Mouse (Mus musculus) MEL (cell line): Measurements from ENCODE around the gene Gm49450. TPM values are rescaled to one million over a fixed set of nuclear protein-coding genes. Genes with fewer than 3 reads are reported as not detected.
A peak's percentile ranks its signal among the peaks of the same experiment; 100 is the strongest.

Experiments used
- DNase-seq: peaks from one replicate; pipeline ENCODE4 v3.0.0; 2011; ENCODE audit warnings: low read depth, low spot score
- H3K27ac ChIP-seq: 2 replicates; pipeline ENCODE4 v1.5.1; 2012; ENCODE audit warnings: low read depth, mild to moderate bottlenecking, control low read depth, low read length, moderate library complexity; ENCODE audit not compliant: control insufficient read depth
- H3K27me3 ChIP-seq, 2 experiments: fragments of 150-350 bp in 1 of 2; sonication (generic) in 1 of 2; 2 replicates each; pipeline ENCODE4 v1.6.1; 2012; ENCODE audit warnings: low read length in 2 of 2, mild to moderate bottlenecking in 2 of 2, improper control_type of control experiment in 1 of 2, moderate library complexity in 1 of 2; ENCODE audit not compliant: insufficient read depth in 2 of 2, control insufficient read depth in 1 of 2
- H3K36me3 ChIP-seq, 2 experiments: 2 replicates each; pipeline ENCODE4 v1.6.1; 2012 to 2014; ENCODE audit warnings: low read length in 2 of 2, improper control_type of control experiment in 1 of 2, inconsistent platforms in 1 of 2, mild to moderate bottlenecking in 1 of 2; ENCODE audit not compliant: insufficient read depth in 2 of 2, control insufficient read depth in 1 of 2
- H3K4me1 ChIP-seq, 2 experiments: fragments of 150-350 bp in 1 of 2; sonication (generic) in 1 of 2; 2 replicates each; pipeline ENCODE4 v1.6.1; 2012; ENCODE audit warnings: low read length in 2 of 2, improper control_type of control experiment in 1 of 2, mild to moderate bottlenecking in 1 of 2; ENCODE audit not compliant: insufficient read depth in 2 of 2, control insufficient read depth in 1 of 2
- H3K4me3 ChIP-seq, 2 experiments: fragments of 150-350 bp in 1 of 2; sonication (generic) in 1 of 2; 2 replicates each; pipeline ENCODE4 v1.5.1; 2012; ENCODE audit warnings: low read depth in 2 of 2, low read length in 2 of 2, mild to moderate bottlenecking in 2 of 2, moderate library complexity in 2 of 2, control low read depth in 1 of 2, improper control_type of control experiment in 1 of 2; ENCODE audit not compliant: control insufficient read depth in 1 of 2, insufficient read depth in 1 of 2
- H3K79me2 ChIP-seq: 2 replicates; pipeline ENCODE4 v1.6.1; 2012; ENCODE audit warnings: mild to moderate bottlenecking, low read length, moderate library complexity; ENCODE audit not compliant: control insufficient read depth, poor library complexity, insufficient read depth
- H3K9ac ChIP-seq: 2 replicates; pipeline ENCODE4 v1.6.1; 2012; ENCODE audit warnings: low read depth, mild to moderate bottlenecking, control low read depth, low read length, moderate library complexity; ENCODE audit not compliant: control insufficient read depth, poor library complexity, severe bottlenecking
- H3K9me3 ChIP-seq: fragments of 150-350 bp; sonication (generic); replicated peaks from 2 replicates; pipeline ENCODE4 v1.6.1; 2012; ENCODE audit warnings: mild to moderate bottlenecking, low read length, improper control_type of control experiment, moderate library complexity; ENCODE audit not compliant: insufficient read depth
- BHLHE40 ChIP-seq: IDR thresholded peaks from 2 replicates; pipeline ENCODE4 v1.6.1; 2012; ENCODE audit warnings: low read depth, mild to moderate bottlenecking, inconsistent platforms, low read length, improper control_type of control experiment, borderline replicate concordance
- CHD1 ChIP-seq: IDR thresholded peaks from 2 replicates; pipeline ENCODE4 v1.6.1; 2012; ENCODE audit warnings: low read depth, mild to moderate bottlenecking, inconsistent platforms, low read length, improper control_type of control experiment
- HCFC1 ChIP-seq: IDR thresholded peaks from 2 replicates; pipeline ENCODE4 v1.6.1; 2012; ENCODE audit warnings: low read depth, mild to moderate bottlenecking, inconsistent platforms, low read length, improper control_type of control experiment, moderate library complexity
- MAFK ChIP-seq: IDR thresholded peaks from 2 replicates; pipeline ENCODE4 v1.6.1; 2011; ENCODE audit warnings: low read depth, mild to moderate bottlenecking, low read length, improper control_type of control experiment, borderline replicate concordance
- MEF2A ChIP-seq: IDR thresholded peaks from 2 replicates; pipeline ENCODE4 v1.6.1; 2014; ENCODE audit warnings: low read depth, mild to moderate bottlenecking, inconsistent platforms, low read length, improper control_type of control experiment; ENCODE audit not compliant: poor library complexity, insufficient replicate concordance, severe bottlenecking; ENCODE audit errors: extremely low read depth
- MYC ChIP-seq: IDR thresholded peaks from 2 replicates; pipeline ENCODE4 v1.6.1; 2011; ENCODE audit warnings: low read depth, mild to moderate bottlenecking, low read length, improper control_type of control experiment, moderate library complexity
- POLR2AphosphoS5 ChIP-seq: IDR thresholded peaks from 2 replicates; pipeline ENCODE4 v1.6.1; 2012; ENCODE audit warnings: low read depth, borderline replicate concordance, mild to moderate bottlenecking, inconsistent platforms, low read length, moderate library complexity, mixed read lengths
- SMC3 ChIP-seq: IDR thresholded peaks from 2 replicates; pipeline ENCODE4 v1.6.1; 2011; ENCODE audit warnings: low read depth, low read length, improper control_type of control experiment
- USF2 ChIP-seq, 2 experiments: IDR thresholded peaks; 2 replicates each; pipeline ENCODE4 v1.6.1; 2011 to 2012; ENCODE audit warnings: improper control_type of control experiment in 2 of 2, low read length in 2 of 2, borderline replicate concordance in 1 of 2, inconsistent platforms in 1 of 2, low read depth in 1 of 2, mild to moderate bottlenecking in 1 of 2; ENCODE audit not compliant: insufficient read depth in 1 of 2
- ZC3H11A ChIP-seq: IDR thresholded peaks from 2 replicates; pipeline ENCODE4 v1.6.1; 2012; ENCODE audit warnings: low read depth, mild to moderate bottlenecking, inconsistent platforms, low read length, improper control_type of control experiment
- polyA plus RNA-seq, 2 experiments: library from polyadenylated mRNA; stranded (reverse) in 1 of 2; unstranded in 1 of 2; fragments of >175 nt in 1 of 2; fragments of >200 nt in 1 of 2; gene quantifications; 2 replicates each; pipeline versions ENCODE4 v1.2.1 to v1.2.4; 2012; ENCODE audit warnings: low replicate concordance in 2 of 2, low read depth in 1 of 2; ENCODE audit not compliant: insufficient read length in 2 of 2, insufficient read depth in 1 of 2, missing spikeins in 1 of 2
- total RNA-seq: library from RNA; depleted of rRNA; stranded (reverse); fragments of 300-350 nt; gene quantifications from 2 replicates; pipeline ENCODE4 v1.2.3, GENCODE M21; 2012

The Gm49450 gene
- total and polyA plus RNA-seq, 3 experiments: not detected

DNA sequence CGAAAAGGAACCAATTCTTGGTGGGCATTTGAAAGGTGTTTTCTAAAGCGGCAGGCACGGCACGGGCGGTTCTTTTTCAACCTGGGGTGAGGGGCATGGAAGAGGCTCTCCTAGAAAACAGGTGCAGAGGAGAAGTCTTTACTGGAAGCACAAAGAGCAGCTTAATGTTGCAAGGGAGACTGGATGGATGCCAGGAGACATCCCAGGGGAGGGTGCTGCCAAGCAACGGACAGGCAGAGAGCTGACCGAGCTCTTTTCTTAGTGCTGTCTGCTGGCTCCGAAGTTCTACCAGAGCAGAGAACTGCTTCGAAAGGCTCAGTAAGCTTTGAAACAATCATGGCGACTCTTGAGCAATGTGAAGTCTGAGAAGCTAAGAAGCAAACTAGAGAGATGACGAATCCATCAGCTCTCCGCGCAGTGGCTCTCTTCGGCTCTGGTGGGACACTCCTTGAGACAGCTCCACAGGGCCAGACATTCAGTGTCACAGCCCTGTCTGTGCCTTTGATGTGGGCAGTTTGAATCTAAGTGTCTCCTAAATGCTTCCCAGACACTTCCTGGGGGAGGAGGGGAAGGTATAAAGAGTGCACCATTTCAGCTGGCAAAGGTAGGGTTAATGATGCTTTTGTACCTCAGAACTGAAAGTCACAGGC is 24.5 kb upstream of the Gm49450 start:
- H3K27ac ChIP-seq: no peak overlapping the region
- no peaks in the 10 kb centered on the region for H3K4me1 ChIP-seq
- H3K9me3 ChIP-seq: no peaks in the 10 kb centered on the region
- no peak overlapping the region for H3K4me3 ChIP-seq
- peaks cover 12 to 28% of the 10 kb centered on the region in 2 experiments for H3K27me3 ChIP-seq
- no peaks in the 10 kb centered on the region for H3K79me2 ChIP-seq
- no peaks in the 10 kb centered on the region for H3K36me3 ChIP-seq
- no peak overlapping the region for H3K9ac ChIP-seq
- TF ChIP-seq SMC3 (no peak), MEF2A (no peak)
- DNase-seq: no peak

DNA sequence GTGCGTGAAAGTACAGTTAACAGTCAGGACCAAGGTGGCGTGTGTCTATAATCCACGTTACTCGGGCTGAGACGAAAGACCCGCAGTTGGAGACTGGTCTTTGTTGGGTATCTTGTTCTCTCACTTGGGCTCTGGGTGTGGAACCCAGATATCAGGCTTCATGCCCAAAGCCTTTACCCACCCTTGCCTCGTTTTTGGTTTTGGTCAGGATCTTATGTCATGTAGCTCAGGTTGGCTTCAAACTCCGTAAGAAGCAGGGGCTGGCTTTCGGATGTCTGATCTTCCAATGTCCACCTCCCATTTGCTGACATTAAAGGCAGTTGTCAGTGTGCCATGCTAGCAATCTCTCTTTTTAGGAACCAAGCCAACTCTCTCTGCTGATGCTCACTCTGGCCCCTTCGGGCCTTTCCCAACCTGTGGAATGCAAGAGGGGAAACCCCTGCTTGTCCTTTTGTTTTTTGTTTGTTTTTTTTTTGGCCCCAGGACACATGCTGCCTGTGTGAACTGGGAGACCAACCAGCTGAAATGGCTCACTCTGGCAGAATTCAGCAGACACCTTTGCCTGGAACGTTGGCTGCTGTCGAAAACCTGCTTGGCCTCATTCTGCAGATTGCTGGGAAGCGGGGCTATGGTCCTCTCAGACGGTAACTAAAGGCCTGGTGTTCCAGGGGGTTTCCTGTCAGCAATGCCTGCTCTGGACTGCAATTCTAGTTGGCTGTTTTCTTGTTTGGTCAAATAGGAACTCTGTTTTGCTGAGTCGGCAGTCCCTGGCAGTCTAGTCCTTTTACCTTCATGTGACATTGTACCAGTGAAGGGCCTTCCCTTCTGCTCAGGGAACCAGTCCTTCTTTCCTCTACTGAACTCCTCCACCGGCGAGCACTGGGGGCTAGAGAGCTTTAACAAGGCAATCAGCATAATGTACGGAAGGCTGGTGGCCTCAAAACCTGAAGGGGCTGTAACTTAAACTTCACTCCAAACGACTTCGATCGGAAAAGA is 23.7 kb upstream of the Gm49450 start:
- H3K4me1 ChIP-seq: no peaks in the 10 kb centered on the region
- no peak for DNase-seq
- no peak overlapping the region for H3K4me3 ChIP-seq
- no peak for TF ChIP-seq MYC
- TF ChIP-seq POLR2AphosphoS5: no peak
- no peak for TF ChIP-seq HCFC1
- no peak for TF ChIP-seq CHD1
- TF ChIP-seq USF2 (IDR thresholded peaks at IDR 0.05; ENCODE audit: borderline replicate concordance in 1 of 2, insufficient read depth in 1 of 2, low read depth in 1 of 2, low read length in 2 of 2): no peak
- TF ChIP-seq BHLHE40: no peak
- peak; percentile 92 for TF ChIP-seq MAFK
- no peak for TF ChIP-seq ZC3H11A
- no peak overlapping the region for H3K9ac ChIP-seq
- no peak overlapping the region for H3K27ac ChIP-seq
- no peaks in the 10 kb centered on the region for H3K9me3 ChIP-seq
- H3K79me2 ChIP-seq: no peaks in the 10 kb centered on the region
- H3K27me3 ChIP-seq: peaks cover 12 to 28% of the 10 kb centered on the region in 2 experiments
- H3K36me3 ChIP-seq: no peaks in the 10 kb centered on the region
